Mouse (Mus musculus): ENCODE results near the gene Shcbp1l.
"Not testable (repeated sequence)": the region's sequence is repeated elsewhere in the genome, so short reads cannot be mapped to it uniquely, and the experiment has no call there.

Gene Shcbp1l

DNA sequence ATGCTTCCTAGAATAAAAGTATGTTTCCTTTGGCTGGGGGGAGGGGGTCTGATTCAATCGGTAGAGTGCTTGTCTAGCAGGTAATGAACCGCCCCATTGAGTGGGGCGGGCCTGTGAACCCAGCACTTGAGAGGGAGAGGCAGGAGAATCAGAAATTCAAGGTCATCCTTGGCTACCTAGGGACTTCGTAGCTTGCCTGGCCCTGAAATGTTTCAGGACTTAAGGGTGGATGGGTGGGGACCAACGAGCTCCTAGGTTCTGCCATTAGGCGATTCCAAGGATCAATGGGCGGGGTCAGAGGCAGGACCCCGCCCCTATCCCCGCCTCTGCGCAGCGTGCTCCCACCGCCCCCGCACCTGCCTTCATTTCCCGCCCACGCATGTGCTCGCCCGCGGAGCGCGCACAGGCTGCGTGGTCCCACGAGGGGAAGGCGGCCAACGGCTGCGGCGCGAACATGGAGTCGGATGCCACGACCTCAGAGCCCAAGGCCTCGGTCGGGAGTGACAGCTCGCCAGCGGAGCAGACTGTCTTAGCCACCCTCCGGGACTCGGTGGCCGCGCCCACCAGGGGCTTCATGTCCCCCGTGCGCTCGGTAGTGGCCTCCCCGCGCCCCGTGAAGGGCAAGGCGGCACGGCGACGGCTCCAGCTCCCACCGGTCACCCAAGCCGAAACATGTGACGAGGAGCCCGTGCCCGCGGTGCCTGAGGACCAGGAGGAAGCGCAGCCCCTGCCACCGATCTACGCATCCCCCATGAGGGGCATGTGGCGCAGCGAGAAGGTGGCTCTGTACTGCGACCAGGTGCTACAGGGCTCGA, at the start of gene Shcbp1l:
Shcbp1l (plus strand) TSS at position 393 of the 815 bp plus-strand sequence.
- DNase-seq (ENCODE audit: low read depth), result peak; percentile 70

DNA sequence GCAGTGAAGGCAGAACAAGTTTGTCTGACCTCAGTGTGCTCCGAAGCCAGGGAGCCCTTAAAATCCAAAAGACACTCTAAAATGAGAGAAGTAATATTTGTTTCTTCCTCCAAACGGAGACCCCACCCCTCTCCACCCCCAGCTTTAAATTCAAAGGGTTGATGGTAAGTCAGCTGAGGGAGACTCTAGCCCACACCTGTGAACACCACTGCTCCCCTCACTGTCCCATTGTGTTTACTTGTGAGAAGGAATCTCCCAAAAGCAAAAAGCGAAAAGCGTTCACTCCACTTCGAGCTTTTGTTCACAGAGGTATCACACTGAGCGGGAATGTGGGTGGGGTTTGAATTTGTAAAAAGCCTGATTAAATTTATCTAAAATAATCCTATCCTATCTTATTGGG, 48.5 kb upstream of the Shcbp1l start:
- DNase-seq (ENCODE audit: low read depth), result no peak

DNA sequence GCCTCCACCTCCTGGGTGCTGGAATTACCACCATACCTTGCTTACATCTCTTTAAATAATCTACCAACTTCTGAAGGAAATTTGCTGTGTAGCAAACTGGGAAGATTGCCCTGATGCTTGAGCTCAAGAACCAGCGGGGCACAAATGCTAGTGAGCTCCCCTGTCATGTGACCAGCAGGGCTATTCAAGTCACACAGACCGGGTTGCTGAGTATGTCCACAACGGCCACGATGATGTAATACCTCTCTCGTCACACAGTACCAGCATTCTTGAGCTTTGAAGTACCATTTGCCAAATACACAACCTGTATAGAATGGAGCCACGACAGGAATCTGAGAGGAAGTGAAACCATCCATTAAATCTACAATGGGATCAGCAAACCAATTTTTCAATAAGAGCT, 46.4 kb upstream of the Shcbp1l start:
- DNase-seq (ENCODE audit: low read depth), result no peak

DNA sequence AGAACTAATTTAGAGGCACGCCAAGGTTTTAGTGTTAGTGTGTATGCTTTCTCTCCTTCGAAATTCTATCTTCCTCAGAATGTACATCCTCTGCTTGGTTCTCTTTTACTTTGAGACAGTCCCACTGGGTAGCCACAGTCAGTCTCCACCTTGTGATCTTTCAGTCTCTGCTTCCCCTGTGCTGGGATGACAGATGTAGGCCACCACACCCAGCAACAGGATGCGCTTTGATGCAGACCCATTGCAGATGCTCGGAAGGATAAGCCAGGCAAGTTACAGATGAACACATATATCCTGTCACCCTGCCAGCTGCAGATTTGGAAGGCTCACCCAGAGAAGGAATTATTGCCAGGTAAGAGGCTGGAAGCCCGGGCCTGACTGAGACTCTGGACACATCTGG, 45.1 kb upstream of the Shcbp1l start:
- DNase-seq (ENCODE audit: low read depth), result no peak

DNA sequence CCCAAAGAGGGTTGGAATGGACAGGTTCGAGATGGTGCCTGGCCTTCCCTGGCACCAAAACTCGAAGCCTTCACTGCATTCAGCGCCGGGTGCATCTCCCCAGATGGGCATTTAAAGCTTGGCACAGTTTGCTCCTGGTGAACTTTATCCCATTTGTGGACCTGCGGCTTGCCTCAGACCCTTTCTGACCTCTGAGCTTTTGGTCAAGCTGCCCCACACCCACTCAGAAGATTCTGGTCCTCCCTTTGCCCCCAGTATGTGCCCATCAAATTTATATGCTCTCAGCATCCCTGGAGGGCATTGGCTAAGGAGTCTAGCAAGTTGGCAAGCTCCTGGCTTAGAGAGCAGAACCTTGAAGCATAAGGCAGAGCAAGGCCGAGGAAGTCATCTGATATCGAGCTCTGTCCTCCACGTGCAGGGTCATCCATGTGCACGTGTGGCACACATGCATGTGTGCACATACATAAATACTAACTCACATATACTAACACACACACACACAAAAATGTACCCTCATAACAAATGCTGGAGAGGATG, 44.1 kb upstream of the Shcbp1l start:
- no peak for DNase-seq (ENCODE audit: low read depth)

DNA sequence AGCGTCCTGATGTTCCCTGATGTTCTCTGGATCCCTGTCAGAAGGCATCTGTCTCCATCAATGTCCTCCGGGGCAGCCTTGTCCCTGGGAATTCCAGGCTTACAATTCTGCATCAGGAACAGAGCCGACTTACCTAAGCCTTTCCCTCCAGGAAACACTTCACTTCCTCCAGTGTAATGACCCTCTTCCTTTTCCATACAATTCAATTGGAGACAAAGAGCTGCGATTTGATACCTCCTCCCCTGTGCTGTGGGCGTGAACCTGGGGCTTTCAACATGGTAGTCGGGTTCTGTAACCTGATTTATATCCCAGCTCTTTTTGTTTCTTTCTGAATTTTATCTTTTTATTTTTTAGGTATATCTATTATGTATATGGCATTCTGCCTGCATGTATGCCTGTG, 39.9 kb upstream of the Shcbp1l start:
- DNase-seq (ENCODE audit: low read depth), result no peak

DNA sequence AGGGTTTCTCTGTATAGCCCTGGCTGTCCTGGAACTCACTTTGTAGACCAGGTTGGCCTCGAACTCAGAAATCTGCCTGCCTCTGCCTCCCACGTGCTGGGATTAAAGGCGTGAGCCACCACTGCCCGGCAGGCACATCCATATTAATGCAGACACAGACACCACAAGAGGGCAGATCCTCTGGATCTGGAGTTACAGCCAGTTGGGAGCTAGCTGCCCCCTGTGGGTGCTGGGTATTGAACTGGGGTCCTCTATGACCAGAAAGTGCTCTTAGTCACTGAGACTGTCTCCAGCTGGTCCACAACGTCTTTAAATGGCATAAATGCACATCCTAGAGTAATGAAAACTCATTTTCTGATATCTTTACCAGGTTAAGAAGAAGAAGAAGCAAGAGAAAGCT, 39.3 kb upstream of the Shcbp1l start:
- DNase-seq (ENCODE audit: low read depth), result not testable (repeated sequence)

DNA sequence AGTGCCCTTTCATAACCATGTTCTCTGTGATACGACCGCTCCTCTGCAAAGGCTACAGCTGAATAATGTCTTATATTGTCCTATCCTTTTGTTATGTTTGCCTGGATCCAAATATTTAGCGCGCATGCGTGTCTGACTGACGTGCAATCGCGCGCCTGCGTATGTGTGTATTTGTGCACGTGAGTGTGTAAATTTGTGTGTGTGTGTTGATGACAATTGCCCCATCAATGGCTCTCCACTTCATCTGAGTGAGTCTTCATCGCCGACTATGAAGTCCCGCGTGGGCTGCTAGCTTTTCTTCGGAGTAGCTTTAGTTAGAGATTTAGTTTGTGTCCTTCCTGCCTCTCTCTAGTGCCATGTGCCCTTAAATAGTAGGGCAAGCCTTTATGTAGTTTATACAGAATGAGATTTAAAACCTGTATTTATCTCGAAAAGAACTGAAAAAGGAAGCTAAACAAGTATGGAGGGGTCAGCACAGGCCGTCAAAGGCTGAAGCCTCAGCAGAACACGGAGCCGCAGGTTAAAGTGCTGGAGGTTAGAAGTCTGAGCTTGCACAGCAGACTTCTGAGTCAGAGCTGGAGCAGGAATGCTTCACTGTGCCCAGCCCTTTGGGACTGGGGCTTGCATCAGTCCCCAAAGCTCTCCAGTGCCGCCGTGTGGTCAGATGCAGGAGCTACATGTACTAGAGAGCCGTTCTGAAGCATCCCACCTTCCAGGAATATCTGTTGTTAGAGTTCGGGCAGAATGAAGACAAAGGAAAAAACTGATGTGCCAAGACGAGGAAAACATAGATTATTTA, 38.5 kb upstream of the Shcbp1l start:
- peak; percentile 22 for DNase-seq (ENCODE audit: low read depth)

DNA sequence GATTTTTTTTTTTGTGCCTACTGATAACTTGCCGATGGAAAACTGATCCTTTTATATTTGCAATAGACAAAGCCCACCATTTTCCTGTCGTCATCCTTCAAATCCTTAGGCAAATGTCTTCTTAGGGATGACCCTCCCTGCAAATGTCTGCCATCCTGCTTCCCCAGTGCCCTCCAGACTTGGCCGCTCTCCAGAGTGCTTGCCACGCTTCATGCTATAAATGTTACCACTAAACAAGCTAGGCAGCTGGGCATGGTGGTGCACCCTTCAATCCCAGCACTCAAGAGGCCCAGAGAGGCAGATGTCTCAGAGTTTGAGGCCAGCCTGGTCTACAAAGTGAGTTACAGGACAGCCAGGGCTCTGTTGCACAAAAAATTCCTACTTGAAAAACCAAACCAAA, 29.3 kb upstream of the Shcbp1l start:
- not testable (repeated sequence) for DNase-seq (ENCODE audit: low read depth)

DNA sequence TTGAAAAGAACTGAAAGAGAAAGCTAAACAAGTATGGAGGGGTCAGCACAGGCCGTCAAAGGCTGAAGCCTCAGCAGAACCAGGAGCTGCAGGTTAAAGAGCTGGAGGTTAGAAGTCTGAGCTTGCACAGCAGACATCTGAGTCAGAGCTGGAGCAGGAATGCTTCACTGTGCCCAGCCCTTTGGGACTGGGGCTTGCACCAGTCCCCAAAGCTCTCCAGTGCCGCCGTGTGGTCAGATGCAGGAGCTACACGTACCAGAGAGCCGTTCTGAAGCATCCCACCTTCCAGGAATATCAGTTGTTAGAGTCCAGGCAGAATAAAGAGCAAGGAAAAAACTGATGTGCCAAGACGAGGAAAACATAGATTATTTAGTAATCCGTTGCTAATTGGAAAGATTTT, 23.2 kb upstream of the Shcbp1l start:
- peak; percentile 37 for DNase-seq (ENCODE audit: low read depth)

DNA sequence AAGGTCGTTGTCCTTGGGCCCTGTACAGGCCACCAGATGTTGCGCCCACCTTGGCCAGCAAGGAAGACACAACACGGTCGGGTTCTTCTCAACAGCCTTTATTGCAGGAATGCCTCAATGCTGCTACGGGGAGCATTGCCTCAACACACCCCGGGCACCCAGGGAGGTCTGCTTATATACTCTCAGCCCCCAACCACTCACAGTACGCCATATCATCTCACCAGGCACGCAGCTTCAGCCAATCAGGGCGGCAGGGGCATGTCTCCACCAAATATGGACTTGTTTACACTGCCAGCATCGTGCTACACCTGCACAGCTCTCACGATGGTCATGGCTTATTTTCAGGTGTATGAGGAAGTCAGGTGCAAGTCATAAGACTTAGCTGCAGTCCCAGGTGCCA, 17.3 kb upstream of the Shcbp1l start:
- DNase-seq (ENCODE audit: low read depth), result not testable (repeated sequence)

DNA sequence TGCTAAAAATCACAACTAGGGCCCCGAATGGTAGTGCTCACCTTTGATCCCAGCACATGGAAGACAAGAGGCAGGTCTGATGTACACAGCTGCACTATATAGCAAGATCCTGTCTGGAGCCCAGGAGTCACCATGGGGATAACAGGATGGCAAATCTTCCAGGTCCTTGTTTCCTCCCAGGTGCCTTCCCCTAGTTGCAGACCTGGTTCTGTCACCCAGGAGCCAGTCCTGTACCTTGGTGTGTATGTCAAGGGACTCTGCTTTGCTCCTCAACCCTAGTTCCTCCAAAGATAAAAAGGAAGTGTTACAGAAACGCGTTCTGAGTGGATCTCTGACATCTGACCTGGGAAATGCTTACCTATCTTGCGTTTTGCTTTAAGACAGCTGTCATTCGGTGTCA, 16.7 kb upstream of the Shcbp1l start:
- not testable (repeated sequence) for DNase-seq (ENCODE audit: low read depth)

DNA sequence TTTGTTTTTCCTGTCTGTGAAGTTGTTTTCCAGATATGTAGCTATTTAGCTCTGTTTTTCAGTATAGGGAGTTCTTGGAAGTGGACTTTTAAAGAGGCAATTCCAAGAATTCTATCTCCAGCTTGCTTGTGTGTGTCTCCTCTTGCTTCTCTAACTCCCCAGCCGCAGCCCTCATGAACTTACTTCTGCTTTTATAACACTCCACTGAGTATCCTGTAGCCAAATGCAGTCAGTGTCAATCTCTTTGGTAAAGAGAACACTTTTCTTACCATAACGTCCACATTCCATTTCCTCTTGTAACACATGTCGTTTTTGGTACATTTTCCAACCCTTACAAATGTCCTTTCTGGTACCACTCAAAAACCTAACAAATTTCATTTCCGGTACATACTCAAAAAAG, 14.0 kb upstream of the Shcbp1l start:
- not testable (repeated sequence) for DNase-seq (ENCODE audit: low read depth)

DNA sequence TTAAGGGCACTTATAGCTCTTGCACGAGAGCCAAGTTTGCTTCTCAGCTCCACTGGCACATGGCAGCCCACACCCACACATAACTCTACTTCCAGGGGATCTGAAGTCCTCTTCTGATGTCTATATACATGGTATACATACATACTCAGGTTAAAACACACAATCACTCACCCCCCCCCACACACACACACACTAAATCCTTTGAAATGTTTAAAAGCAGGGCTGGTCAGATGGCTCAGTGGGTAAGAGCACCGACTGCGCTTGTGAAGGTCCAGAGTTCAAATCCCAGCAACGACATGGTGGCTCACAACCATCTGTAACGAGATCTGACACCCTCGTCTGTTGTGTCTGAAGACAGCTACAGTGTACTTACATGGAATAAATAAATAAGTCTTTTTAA, 13.2 kb upstream of the Shcbp1l start:
- DNase-seq (ENCODE audit: low read depth), result no peak

DNA sequence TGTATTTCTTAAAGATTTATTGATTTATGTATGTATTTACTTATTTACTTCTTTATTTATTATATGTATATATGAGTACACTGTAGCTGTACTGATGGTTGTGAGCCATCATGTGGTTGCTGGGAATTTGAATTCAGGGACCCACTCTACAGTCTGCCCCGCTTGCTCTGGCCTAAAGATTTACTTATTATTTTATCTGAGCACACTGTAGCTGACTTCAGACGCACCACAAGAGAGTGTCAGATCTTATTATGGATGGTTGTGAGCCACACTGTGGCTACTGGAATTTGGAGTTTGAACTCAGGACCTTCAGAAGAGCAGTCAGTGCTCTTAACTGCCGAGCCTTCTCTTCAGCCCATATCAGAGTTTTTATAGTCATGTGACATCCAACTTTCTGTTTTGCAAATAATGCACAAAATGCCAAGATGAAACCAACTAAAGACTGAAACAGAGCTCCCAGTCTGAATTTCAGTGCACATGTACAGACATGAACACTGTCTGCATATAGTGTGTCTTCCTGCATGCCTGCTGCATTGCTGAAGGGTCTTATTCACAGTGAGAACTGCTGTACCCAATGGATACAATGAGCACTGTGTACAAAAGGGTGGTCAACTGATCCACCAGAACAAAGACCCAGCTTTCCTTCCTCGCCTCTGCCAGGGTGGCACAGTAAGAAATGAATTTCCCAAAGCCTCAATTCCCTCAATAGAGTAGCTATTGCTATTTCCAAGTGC, 12.1 kb upstream of the Shcbp1l start:
- DNase-seq (ENCODE audit: low read depth), result not testable (repeated sequence)

DNA sequence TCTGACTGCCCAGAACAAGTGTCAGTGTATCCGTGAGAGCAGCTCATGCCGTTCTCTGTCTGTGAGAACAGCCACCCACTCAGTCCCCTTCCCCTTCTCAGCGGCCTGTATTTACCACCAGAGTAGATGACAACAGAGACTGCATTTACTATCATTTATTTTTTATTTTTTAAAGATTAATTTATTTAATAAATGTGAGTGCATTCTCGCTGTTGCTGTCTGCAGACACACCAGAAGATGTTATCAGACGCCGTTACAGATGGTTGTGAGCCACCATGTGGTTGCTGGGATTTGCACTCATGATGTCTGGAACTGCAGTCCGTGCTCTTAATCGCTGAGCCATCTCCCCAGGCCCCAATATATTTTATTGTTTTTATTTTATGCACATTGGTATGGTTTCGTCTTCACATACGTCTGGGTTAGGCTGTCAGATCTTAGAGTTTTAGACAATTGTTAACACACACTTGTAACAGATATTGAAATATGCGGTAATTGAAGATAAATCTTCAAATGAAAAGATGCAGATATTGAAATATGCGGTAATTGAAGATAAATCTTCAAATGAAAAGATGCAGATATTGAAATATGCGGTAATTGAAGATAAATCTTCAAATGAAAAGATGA, 11.5 kb upstream of the Shcbp1l start:
- DNase-seq (ENCODE audit: low read depth), result not testable (repeated sequence)

DNA sequence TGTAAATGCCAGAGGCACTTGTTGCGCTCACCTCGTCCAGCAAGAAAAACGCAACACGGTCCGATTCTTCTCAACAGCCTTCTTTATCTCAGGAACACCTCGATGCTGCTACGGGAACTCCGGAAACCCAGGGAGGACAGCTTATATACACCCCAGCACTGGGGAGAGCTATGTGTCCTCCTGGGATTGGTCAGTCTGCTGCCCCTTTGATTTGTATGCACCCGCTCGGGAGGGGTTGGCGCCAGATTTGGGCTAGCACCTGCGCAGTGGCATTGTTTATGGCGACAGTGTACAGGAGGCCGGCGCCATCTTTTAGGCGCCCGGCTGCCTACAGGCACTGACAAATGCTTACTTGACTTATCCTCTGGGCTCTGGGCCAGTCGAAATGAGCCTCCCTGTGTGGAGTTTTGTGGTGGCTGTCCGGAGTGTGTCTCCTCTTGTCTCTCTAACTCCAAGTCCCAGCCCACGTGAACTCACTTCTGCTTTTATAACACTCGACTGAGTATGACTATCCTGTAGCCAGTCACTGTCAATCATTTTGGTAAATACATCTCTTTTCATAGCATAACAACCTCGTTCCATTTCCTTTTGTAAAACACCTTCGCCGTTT, 10.7 kb upstream of the Shcbp1l start:
- DNase-seq (ENCODE audit: low read depth), result not testable (repeated sequence)

DNA sequence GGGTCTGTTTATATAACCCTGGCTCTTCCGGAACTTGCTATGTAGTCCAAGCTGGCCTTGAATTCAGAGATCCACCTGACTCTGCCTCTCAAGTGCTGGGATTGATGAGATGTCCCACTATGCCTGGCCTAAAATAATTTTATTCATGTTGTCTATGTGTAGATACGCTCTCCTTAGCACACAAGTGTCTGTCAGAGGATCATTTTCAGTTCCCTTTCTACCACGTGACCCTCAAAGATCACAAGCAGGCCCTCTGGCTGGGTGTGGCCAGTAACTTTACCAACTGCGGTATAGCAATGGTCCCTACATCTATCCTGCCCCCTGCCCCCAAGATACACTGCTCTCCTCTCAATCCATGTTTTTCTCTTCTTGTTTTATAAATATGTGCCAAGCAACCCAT, 10.0 kb upstream of the Shcbp1l start:
- DNase-seq (ENCODE audit: low read depth), result no peak

DNA sequence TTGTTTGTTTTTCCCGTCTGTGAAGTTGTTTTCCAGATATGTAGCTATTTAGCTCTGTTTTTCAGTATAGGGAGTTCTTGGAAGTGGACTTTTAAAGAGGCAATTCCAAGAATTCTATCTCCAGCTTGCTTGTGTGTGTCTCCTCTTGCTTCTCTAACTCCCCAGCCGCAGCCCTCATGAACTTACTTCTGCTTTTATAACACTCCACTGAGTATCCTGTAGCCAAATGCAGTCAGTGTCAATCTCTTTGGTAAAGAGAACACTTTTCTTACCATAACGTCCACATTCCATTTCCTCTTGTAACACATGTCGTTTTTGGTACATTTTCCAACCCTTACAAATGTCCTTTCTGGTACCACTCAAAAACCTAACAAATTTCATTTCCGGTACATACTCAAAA, 9.2 kb upstream of the Shcbp1l start:
- DNase-seq (ENCODE audit: low read depth), result not testable (repeated sequence)

DNA sequence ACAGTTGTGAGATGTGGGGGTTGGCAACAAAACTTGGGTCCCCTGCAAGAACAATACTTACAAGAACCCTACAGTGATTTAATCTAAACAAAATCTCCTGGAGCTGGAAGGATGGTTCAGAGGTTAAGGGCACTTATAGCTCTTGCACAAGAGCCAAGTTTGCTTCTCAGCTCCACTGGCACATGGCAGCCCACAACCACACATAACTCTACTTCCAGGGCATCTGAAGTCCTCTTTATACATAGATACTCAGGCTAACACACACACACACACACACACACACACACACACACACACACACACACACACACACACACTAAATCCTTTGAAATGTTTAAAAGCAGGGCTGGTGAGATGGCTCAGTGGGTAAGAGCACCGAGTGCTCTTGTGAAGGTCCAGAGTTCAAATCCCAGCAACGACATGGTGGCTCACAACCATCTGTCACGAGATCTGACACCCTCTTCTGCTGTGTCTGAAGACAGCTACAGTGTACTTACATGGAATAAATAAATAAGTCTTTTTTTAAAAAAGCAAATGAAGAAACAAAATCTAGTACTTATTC, 8.6 kb upstream of the Shcbp1l start:
- DNase-seq (ENCODE audit: low read depth), result not testable (repeated sequence)

DNA sequence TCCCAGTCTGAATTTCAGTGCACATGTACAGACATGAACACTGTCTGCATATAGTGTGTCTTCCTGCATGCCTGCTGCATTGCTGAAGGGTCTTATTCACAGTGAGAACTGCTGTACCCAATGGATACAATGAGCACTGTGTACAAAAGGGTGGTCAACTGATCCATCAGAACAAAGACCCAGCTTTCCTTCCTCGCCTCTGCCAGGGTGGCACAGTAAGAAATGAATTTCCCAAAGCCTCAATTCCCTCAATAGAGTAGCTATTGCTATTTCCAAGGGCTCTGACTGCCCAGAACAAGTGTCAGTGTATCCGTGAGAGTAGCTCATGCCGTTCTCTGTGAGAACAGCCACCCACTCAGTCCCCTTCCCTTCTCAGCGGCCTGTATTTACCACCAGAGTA, 7.2 kb upstream of the Shcbp1l start:
- DNase-seq (ENCODE audit: low read depth), result not testable (repeated sequence)
